Mouse (Mus musculus) embryo, embryonic 11 days (tissue): ENCODE measurements around the gene Olfr1417.
A peak's percentile ranks its signal among the peaks of the same experiment; 100 is the strongest.

Experiments used
- DNase-seq: peaks from one replicate; pipeline ENCODE4 v3.0.0-alpha.2; 2015

Gene Olfr1417

GRCm38 (mm10) chr19:11810003-11810758, 28.8 kb downstream of the Olfr1417 start:
- no peak for DNase-seq

DNA sequence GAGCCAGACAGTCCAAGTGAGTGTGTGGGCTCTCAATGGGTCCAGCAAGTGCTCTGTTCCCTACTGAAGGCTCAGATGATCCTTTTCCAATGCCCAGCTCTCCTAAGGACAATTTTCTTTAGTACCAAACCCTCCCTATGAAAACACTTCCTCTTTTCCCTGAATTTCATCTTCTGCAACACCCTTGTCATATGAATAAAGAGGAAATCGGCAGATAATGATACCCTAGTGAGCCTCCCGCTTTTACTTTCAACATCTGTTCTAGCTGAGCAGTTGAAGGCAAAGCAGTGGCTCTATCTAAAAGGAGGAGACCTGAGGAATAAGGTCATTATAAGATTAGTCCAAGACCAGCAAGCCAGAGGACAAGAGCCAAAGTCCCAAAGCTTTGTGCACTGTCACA, 30.6 kb downstream of the Olfr1417 start:
- no peak for DNase-seq

DNA sequence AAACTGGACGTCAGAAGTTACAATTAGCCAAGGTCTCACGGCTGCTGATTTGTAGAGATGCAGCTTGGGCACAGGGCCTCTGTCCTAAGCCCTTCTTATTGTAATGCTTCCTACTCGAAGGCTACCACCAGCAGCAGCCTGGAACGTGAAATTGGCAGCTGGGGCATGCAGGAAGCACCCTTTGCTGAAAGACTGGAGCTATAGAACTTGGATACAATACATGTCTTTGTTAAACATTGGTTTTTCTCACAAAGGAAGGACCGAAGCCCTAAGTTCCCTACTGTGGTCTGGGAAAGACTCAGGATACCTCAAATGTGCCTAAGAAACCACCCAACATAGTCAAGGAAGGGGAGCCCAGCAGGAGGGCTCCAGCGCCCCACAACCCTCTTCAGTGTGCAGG, 31.2 kb downstream of the Olfr1417 start:
- no peak for DNase-seq

- DNase-seq, result no peak
These were observed 31.8 kb downstream of the Olfr1417 start for GRCm38 (mm10) chr19:11807251-11807650.

GRCm38 (mm10) chr19:11804423-11804822, 34.6 kb downstream of the Olfr1417 start:
- DNase-seq, result no peak

DNA sequence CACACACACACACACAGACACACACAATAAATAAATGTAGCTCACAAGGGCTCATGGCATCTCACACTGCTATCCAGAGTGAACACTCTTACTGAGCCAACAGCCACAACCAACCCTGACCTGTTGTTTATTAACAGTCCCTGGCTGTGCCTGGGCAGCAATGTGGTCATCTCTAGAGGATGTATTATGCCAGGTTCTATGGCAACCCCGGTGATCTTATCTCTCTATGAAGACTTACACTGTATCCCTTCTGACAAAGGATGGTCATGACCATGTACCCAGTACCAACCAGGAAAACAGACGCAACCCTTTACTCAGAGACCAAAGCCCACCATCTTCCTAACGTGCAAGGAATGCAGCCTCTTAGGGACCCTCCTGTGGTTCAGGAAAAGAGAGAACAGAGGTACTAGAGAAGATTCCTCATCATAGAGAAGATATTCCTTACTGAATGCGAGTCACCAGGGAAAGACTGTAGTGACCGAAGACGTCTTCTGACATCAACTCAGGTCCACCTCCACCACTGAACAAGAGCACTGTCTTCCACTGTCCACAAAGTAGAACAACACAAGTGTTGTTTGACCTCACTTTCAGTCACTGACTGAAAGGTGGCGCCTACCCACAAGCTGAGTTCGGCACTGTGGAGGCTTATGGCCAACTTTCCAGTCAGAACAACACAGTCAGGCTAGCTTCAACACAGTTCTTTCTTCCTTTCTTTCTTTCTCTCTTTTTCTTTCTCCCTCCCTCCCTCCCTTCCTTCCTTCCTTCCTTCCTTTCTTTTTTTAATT, 38.3 kb downstream of the Olfr1417 start:
- DNase-seq, result no peak

- DNase-seq, result no peak
These were observed 44.6 kb downstream of the Olfr1417 start for GRCm38 (mm10) chr19:11794447-11794846.

DNA sequence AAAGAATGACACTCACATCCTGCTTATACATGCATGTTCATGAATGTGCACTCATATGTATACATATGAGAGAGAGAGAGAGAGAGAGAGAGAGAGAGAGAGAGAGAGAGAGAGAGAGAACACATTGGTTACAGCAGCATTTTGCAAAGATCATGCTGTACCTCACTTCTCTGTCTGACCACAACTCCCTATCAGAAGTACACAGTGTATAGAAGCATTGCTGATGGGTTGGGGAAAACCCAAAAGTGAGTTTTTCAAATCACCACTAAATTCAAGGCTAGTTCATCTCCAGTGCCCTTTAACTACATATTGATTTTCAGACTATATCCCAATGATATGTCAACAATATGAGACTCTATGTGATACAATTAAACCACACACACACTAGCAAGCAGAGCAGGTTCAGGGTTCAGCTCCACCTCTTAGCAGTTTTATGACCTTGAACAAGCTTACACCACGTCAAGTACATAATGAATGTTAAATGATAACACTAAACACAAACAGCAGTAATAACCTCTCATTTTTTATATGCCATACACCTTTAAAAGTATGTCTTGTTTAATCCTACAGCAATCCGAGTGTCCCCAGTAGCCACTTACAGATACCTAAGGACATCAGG, 45.2 kb downstream of the Olfr1417 start:
- no peak for DNase-seq

GRCm38 (mm10) chr19:11791825-11792224, 47.2 kb downstream of the Olfr1417 start:
- DNase-seq, result no peak

DNA sequence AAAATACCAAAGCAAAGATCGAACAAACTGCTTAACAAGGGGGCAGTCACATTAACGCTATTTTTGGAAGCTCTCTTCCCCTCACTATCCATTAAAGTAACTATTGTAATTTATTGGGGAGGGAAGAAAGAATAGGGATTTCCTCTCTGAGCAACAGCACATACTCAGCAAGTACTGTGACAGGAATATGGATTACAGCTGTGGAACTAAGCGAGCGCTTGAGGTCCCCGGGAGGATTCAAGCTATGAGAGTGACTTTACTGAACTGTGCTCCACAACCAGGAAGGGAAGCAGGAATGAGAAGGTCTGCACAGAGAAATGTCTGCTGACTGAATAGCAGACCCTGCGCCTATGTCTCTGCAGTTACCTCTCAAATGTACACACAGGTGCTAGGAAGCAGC, 50.1 kb downstream of the Olfr1417 start:
- DNase-seq, result no peak

DNA sequence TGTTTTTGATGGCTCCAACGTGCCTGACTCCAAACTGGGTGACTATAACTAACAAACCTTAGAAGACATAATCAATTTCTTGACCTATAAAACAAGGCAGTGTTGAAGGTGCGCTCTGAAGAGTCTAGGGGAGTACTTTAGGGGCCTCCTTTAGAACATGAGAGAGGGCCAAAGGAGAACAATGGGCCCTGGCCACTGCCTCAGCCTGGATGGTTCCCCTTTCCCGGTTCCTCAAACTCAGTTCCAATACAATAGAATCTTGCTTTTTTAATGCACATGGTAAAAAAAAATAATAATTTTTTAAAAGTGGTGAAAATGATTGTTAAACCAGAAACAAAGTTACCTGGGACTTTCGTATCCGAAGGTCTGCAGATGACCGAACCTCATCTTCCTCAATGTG, 51.2 kb downstream of the Olfr1417 start:
- no peak for DNase-seq

- no peak for DNase-seq
These were observed 53.4 kb downstream of the Olfr1417 start for GRCm38 (mm10) chr19:11785409-11786154.

GRCm38 (mm10) chr19:11777191-11777865, 61.7 kb downstream of the Olfr1417 start:
- DNase-seq, result peak; percentile 62
